ENCODE assay signal across 8 mouse cellular contexts in genomic region chr2:168544102-168544501, GRCm38 (mm10). TPM values are rescaled to one million over a fixed set of nuclear protein-coding genes. Genes with fewer than 3 reads are reported as not detected.
DNase-seq lines count a peak whose midpoint lies in the region; ATAC-seq and TF ChIP-seq lines count a peak whose summit lies in the region.

No protein-coding gene starts in this region.

- no peak for TF ChIP-seq CTCF in forebrain, postnatal 0 days (IDR thresholded peaks at IDR 0.05; ENCODE audit: low read depth)

- 0 out of 2 replicates have a peak, but pooled peaks cover 4% of the 10 kb centered on the region for H3K4me1 ChIP-seq in midbrain, embryonic 14.5 days (ENCODE audit: control insufficient read depth, insufficient read depth, low read length)
- H3K4me1 ChIP-seq in midbrain, embryonic 15.5 days, result no peaks in the 10 kb centered on the region
- H3K4me1 ChIP-seq in forebrain, postnatal 0 days (ENCODE audit: insufficient read depth), result no peaks in the 10 kb centered on the region
- H3K4me1 ChIP-seq in intestine, embryonic 15.5 days (replicated peaks), result peaks cover 33% of the 10 kb centered on the region
- peaks cover 68% of the 10 kb centered on the region for H3K4me1 ChIP-seq in limb, embryonic 10.5 days

- H3K4me2 ChIP-seq in midbrain, embryonic 14.5 days (ENCODE audit: low read length), result no peak overlapping the region
- H3K4me2 ChIP-seq in midbrain, embryonic 15.5 days, result no peak overlapping the region
- H3K4me2 ChIP-seq in forebrain, postnatal 0 days (ENCODE audit: low read depth), result no peak overlapping the region
- no peak overlapping the region; the same call in 1 of the 2 replicates for H3K4me2 ChIP-seq in intestine, embryonic 15.5 days (replicated peaks)

- H3K4me3 ChIP-seq in midbrain, embryonic 14.5 days (replicated peaks; ENCODE audit: low read depth, low read length), result no peak overlapping the region
- no peak overlapping the region for H3K4me3 ChIP-seq in midbrain, embryonic 15.5 days
- no peak overlapping the region for H3K4me3 ChIP-seq in forebrain, postnatal 0 days (ENCODE audit: low read depth, low read length)
- H3K4me3 ChIP-seq in intestine, embryonic 15.5 days (replicated peaks), result no peak overlapping the region
- no peak overlapping the region for H3K4me3 ChIP-seq in limb, embryonic 10.5 days

- no peak for ATAC-seq in midbrain, embryonic 14.5 days (ENCODE audit: low FRiP score, low TSS enrichment)
- no peak for ATAC-seq in midbrain, embryonic 15.5 days (replicated peaks)
- no peak for ATAC-seq in forebrain, postnatal 0 days
- ATAC-seq in intestine, embryonic 15.5 days, result peak; percentile 77

- H3K27ac ChIP-seq in midbrain, embryonic 14.5 days (replicated peaks; ENCODE audit: low read depth, low read length), result no peak overlapping the region
- H3K27ac ChIP-seq in midbrain, embryonic 15.5 days, result no peak overlapping the region
- H3K27ac ChIP-seq in forebrain, postnatal 0 days (ENCODE audit: low read depth, low read length), result no peak overlapping the region
- peak overlapping the region; percentile 4; the same call in 1 of the 2 replicates for H3K27ac ChIP-seq in intestine, embryonic 15.5 days
- H3K27ac ChIP-seq in limb, embryonic 10.5 days, result peak overlapping the region; percentile 50

- DNase-seq in midbrain, embryonic 14.5 days, result peak; percentile 61
- peak; percentile 44 for DNase-seq in forebrain, postnatal 0 days
- no peak for DNase-seq in limb, embryonic 10.5 days (ENCODE audit: low spot score)
- DNase-seq in right cerebral cortex, postnatal 4 days, result peak; percentile 43
- DNase-seq in thymus, postnatal 0 days (ENCODE audit: low spot score), result no peak
- no peak for DNase-seq in thymus, postnatal 14 days

- H3K27me3 ChIP-seq in midbrain, embryonic 14.5 days (ENCODE audit: control insufficient read depth, insufficient read depth, low read length), result no peaks in the 10 kb centered on the region
- H3K27me3 ChIP-seq in midbrain, embryonic 15.5 days (replicated peaks), result no peaks in the 10 kb centered on the region
- no peaks in the 10 kb centered on the region for H3K27me3 ChIP-seq in forebrain, postnatal 0 days (ENCODE audit: insufficient read depth, low read length)
- no peaks in the 10 kb centered on the region for H3K27me3 ChIP-seq in intestine, embryonic 15.5 days (replicated peaks)
- peaks cover 5% of the 10 kb centered on the region; the same call in 1 of the 2 replicates for H3K27me3 ChIP-seq in limb, embryonic 10.5 days (ENCODE audit: low read depth, poor library complexity, severe bottlenecking)

- no peaks in the 10 kb centered on the region for H3K36me3 ChIP-seq in midbrain, embryonic 14.5 days (ENCODE audit: control insufficient read depth, insufficient read depth, low read length)
- no peaks in the 10 kb centered on the region for H3K36me3 ChIP-seq in midbrain, embryonic 15.5 days (replicated peaks)
- H3K36me3 ChIP-seq in forebrain, postnatal 0 days (ENCODE audit: insufficient read depth), result no peaks in the 10 kb centered on the region
- H3K36me3 ChIP-seq in intestine, embryonic 15.5 days, result no peaks in the 10 kb centered on the region
- H3K36me3 ChIP-seq in limb, embryonic 10.5 days, result no peaks in the 10 kb centered on the region

- H3K9ac ChIP-seq in midbrain, embryonic 14.5 days (replicated peaks; ENCODE audit: low read length), result no peak overlapping the region
- no peak overlapping the region for H3K9ac ChIP-seq in midbrain, embryonic 15.5 days
- H3K9ac ChIP-seq in forebrain, postnatal 0 days, result no peak overlapping the region
- H3K9ac ChIP-seq in intestine, embryonic 15.5 days, result no peak overlapping the region

- WGBS in midbrain, embryonic 14.5 days, result 64% methylated on average over 13 of the region's 13 CpGs
- WGBS in midbrain, embryonic 15.5 days, result 46% methylated on average over 13 of the region's 13 CpGs
- WGBS in forebrain, postnatal 0 days, result 32% methylated on average over 13 of the region's 13 CpGs
- WGBS in intestine, embryonic 15.5 days, result 24% methylated on average over 13 of the region's 13 CpGs
- WGBS in limb, embryonic 10.5 days, result 62% methylated on average over 13 of the region's 13 CpGs

- H3K9me3 ChIP-seq in midbrain, embryonic 14.5 days (ENCODE audit: control insufficient read depth, low read length), result no peaks in the 10 kb centered on the region
- H3K9me3 ChIP-seq in midbrain, embryonic 15.5 days, result no peaks in the 10 kb centered on the region
- no peaks in the 10 kb centered on the region for H3K9me3 ChIP-seq in forebrain, postnatal 0 days (ENCODE audit: low read length)
- no peaks in the 10 kb centered on the region for H3K9me3 ChIP-seq in intestine, embryonic 15.5 days
- H3K9me3 ChIP-seq in limb, embryonic 10.5 days (replicated peaks), result no peaks in the 10 kb centered on the region

RNA-seq across cellular contexts. Expression of gene Nfatc2, which starts 57.4 kb away (rescaled TPM):
- polyA plus RNA-seq in midbrain, embryonic 14.5 days (2014; fragmentation: Nextera tagmentation; extraction: Ambion mirVana), result 2.5 and 2.6 TPM in 2 replicates
- polyA plus RNA-seq in midbrain, embryonic 15.5 days (2015; fragmentation: Nextera tagmentation; extraction: Ambion mirVana), result 3.8 and 3.9 TPM in 2 replicates
- total RNA-seq in forebrain, postnatal 0 days (2014; rRNA removed), result 2.1 and 3.1 TPM in 2 replicates
- 2.0 and 3.2 TPM in 2 replicates for polyA plus RNA-seq in forebrain, postnatal 0 days (2015; fragmentation: Nextera tagmentation; extraction: Ambion mirVana)
- polyA plus RNA-seq in intestine, embryonic 15.5 days (2015; fragmentation: Nextera tagmentation; extraction: Ambion mirVana), result 1.8 and 2.4 TPM in 2 replicates
- polyA plus RNA-seq in limb, embryonic 10.5 days (2016; fragmentation: Nextera tagmentation; extraction: Ambion mirVana), result 1.0 and 3.2 TPM in 2 replicates
- polyA plus RNA-seq in thymus, postnatal 0 days (2015; fragmentation: Nextera tagmentation; extraction: Ambion mirVana), result 3.1 and 4.0 TPM in 2 replicates

Comparison
In these comparisons a context has a peak if more than half of its experiments do, and no peak if none do; other contexts are left out.
1. DNase-seq: peak in midbrain, embryonic 14.5 days (single experiment), forebrain, postnatal 0 days (single experiment) and right cerebral cortex, postnatal 4 days (single experiment); none in limb, embryonic 10.5 days (single experiment), thymus, postnatal 0 days (single experiment) and thymus, postnatal 14 days (single experiment).
2. H3K27ac ChIP-seq: peak in intestine, embryonic 15.5 days (single experiment) and limb, embryonic 10.5 days (single experiment); none in midbrain, embryonic 14.5 days (single experiment), midbrain, embryonic 15.5 days (single experiment) and forebrain, postnatal 0 days (single experiment).